Mouse (Mus musculus): ENCODE measurements around the gene Actn4. TPM values are rescaled to one million over a fixed set of nuclear protein-coding genes. Genes with fewer than 3 reads are reported as not detected.
A peak's percentile ranks its signal among the peaks of the same experiment; 100 is the strongest.

The Actn4 gene
- polyA plus RNA-seq, 1 experiment from 2014 or later, result 402 TPM

DNA sequence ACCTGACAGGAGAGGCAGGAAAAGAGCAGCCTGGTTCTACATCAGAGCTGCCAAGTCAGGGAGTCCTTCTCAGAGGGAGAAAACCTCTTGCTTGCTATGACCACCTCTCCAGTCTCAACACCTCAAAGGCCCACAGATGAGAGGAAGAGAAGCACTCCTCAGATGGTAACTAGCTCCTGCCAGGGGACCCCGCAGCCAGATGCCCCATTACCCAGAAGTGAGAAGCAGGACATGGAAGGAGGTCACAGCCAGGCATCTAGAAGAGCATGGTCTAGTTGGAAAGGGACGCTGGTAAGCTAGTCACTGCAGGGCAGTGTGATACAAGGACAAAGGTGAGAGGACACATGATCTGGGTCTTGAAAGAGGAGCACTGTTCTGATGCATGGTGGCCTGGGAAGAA, 28.3 kb downstream of the Actn4 start:
- no peak overlapping the region for H3K9ac ChIP-seq (ENCODE audit: low read depth, low read length)
- 96% methylated on average over 2 of the region's 2 CpGs for WGBS
- H3K4me3 ChIP-seq (ENCODE audit: low read length), result no peak overlapping the region
- peak overlapping the region; percentile 72 for H3K27ac ChIP-seq (ENCODE audit: low read length)
- no peak for ATAC-seq
- H3K36me3 ChIP-seq (ENCODE audit: control insufficient read depth, insufficient read depth, low read length), result peaks cover 2% of the 10 kb centered on the region; the same call in 1 of the 2 replicates
- no peak overlapping the region for H3K4me2 ChIP-seq (ENCODE audit: low read depth, low read length)
- peaks cover 67% of the 10 kb centered on the region for H3K4me1 ChIP-seq (ENCODE audit: control insufficient read depth, insufficient read depth, low read length)
- H3K27me3 ChIP-seq (replicated peaks; ENCODE audit: control insufficient read depth, insufficient read depth, low read length), result no peaks in the 10 kb centered on the region
- H3K9me3 ChIP-seq (ENCODE audit: control insufficient read depth, low read length), result no peaks in the 10 kb centered on the region

DNA sequence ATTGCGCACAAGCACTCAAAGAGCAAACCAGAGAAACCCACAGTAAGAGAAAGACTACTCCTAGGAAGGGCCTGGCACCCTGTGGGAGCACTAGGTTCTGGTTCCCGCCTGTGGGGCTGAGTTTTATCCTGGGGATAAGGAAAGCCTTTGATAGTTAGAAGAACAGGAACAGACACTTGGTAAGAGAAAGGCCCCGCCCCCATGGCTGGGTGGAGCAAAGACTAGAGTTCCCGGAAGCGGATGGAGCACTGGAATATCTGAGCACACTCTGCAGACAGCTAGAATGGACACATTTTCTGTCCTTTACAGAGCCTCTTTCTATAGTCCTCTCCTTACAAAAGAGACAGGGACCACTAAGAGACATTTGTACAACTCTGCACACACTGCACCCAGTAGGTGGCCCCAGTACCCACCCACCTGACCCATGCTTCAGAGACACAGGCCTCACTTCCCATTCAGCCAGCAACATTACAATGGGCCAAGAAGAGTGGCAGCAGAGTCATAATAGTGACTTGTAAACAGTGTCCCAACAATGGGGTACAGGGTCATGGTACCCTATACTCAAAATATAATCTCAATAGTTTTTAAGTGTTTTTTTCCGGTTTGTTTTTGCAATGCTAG, 29.6 kb downstream of the Actn4 start:
- Histone ChIP-seq H3K4me1 (ENCODE audit: control insufficient read depth, insufficient read depth, low read length) (peaks cover 56% of the 10 kb centered on the region), H3K4me2 (ENCODE audit: low read depth, low read length) (no peak overlapping the region), H3K27ac (ENCODE audit: low read length) (peak overlapping the region; percentile 67), H3K9me3 (ENCODE audit: control insufficient read depth, low read length) (no peaks in the 10 kb centered on the region), H3K9ac (ENCODE audit: low read depth, low read length) (peak overlapping the region; percentile 14; the same call in 1 of the 2 replicates), H3K36me3 (ENCODE audit: control insufficient read depth, insufficient read depth, low read length) (no peaks in the 10 kb centered on the region), H3K27me3 (replicated peaks; ENCODE audit: control insufficient read depth, insufficient read depth, low read length) (no peaks in the 10 kb centered on the region), H3K4me3 (ENCODE audit: low read length) (no peak overlapping the region)
- 53% methylated on average over 6 of the region's 6 CpGs for WGBS
- peak; percentile 24; the same call in 1 of the 2 replicates for ATAC-seq

DNA sequence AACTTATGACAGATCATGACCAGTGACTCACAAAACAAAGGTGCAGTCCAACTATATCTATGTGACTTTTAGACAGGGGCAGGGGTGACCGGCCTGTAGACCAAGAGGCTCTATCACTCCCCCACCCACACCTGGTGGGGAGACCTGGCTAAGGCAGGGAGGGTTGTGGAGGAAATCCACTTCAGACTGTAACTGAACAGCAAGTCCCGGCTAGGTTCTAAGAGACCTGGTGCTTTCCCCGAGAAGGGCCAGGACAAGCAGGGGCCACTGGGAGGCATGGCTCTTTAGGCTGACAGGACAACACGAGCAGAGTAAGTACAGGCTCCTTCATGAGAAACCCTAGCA, 30.5 kb downstream of the Actn4 start:
- Histone ChIP-seq H3K4me3 (ENCODE audit: low read length) (no peak overlapping the region), H3K4me1 (ENCODE audit: control insufficient read depth, insufficient read depth, low read length) (peaks cover 52% of the 10 kb centered on the region), H3K9ac (ENCODE audit: low read depth, low read length) (no peak overlapping the region), H3K9me3 (ENCODE audit: control insufficient read depth, low read length) (no peaks in the 10 kb centered on the region), H3K36me3 (ENCODE audit: control insufficient read depth, insufficient read depth, low read length) (no peaks in the 10 kb centered on the region), H3K4me2 (ENCODE audit: low read depth, low read length) (no peak overlapping the region), H3K27ac (ENCODE audit: low read length) (peak overlapping the region; percentile 67), H3K27me3 (replicated peaks; ENCODE audit: control insufficient read depth, insufficient read depth, low read length) (no peaks in the 10 kb centered on the region)
- 59% methylated on average over 4 of the region's 4 CpGs for WGBS
- no peak for ATAC-seq

DNA sequence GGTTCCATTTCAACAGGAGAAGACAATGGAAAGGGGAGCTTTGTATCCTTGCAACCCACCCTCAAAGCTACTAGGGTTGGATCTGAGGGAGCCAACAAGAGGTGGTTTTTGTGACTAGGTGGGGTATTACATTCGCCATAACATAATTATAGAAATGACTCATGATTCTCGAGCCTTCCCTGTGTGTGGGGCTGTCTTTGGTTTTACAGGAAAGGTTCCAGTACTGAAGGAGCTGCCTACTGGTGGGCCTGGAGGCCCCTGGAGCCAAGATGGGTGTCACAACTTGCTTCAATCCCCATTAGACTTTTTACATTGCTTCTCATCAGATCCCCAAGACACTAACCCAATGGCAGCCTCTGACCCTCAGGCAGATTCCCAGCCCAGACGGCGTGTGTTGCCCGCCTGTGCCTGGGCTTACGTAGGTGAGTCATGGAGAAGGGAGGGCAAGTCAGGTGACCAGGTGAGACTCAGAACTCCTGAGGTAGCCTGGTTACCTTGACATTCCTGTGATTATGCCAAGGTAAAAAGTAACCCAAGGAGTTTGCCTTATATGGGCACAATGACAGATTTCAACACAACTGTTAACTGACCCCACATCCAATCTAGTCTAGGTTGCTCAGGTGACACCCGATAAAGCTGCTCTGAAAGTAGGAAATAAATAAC, 31.0 kb downstream of the Actn4 start:
- H3K27me3 ChIP-seq (replicated peaks; ENCODE audit: control insufficient read depth, insufficient read depth, low read length), result no peaks in the 10 kb centered on the region
- peak overlapping the region; percentile 19 for H3K4me2 ChIP-seq (ENCODE audit: low read depth, low read length)
- H3K36me3 ChIP-seq (ENCODE audit: control insufficient read depth, insufficient read depth, low read length), result no peaks in the 10 kb centered on the region
- 64% methylated on average over 7 of the region's 7 CpGs for WGBS
- H3K9ac ChIP-seq (ENCODE audit: low read depth, low read length), result no peak overlapping the region
- no peak overlapping the region for H3K4me3 ChIP-seq (ENCODE audit: low read length)
- peak overlapping the region; percentile 83 for H3K27ac ChIP-seq (ENCODE audit: low read length)
- H3K9me3 ChIP-seq (ENCODE audit: control insufficient read depth, low read length), result no peaks in the 10 kb centered on the region
- peaks cover 52% of the 10 kb centered on the region for H3K4me1 ChIP-seq (ENCODE audit: control insufficient read depth, insufficient read depth, low read length)
- ATAC-seq, result peak; percentile 92

DNA sequence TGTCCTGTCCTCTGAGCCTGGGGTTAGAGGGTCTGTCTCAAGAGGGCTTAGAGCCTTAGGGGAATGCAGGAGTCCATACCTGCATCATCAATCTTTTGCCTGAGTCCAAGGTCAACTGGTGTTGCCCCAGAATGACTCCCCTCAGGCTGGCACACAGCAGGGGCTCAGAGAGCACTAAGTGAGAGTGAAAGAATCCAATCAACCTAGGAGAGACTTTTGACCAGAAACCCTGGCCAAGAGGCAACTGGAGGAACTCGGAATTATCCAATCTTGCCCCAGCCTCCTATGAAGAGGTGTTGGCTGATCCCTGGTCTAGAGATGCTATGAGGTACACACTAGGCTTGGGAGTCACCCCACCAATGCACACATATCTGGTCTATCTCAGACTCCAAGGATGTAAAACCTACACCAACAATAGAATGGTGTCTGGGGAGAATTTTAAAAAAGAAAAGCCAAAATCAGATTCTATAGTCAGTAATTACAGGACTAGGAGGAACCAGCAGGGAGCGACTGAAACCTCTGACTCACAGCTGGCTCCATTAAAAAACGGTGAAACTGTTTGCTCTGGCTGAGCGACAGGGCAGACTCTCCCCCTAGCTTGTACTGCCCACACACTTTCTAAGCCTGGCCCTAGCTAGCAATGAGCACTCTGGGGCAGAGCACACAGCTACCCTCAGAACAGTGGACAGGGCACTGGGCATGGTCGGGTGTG, 31.7 kb downstream of the Actn4 start:
- Histone ChIP-seq H3K27me3 (replicated peaks; ENCODE audit: control insufficient read depth, insufficient read depth, low read length) (no peaks in the 10 kb centered on the region), H3K9me3 (ENCODE audit: control insufficient read depth, low read length) (no peaks in the 10 kb centered on the region), H3K9ac (ENCODE audit: low read depth, low read length) (peak overlapping the region; percentile 44), H3K4me3 (ENCODE audit: low read length) (no peak overlapping the region), H3K4me2 (ENCODE audit: low read depth, low read length) (peak overlapping the region; percentile 19), H3K4me1 (ENCODE audit: control insufficient read depth, insufficient read depth, low read length) (peaks cover 54% of the 10 kb centered on the region), H3K27ac (ENCODE audit: low read length) (peak overlapping the region; percentile 83), H3K36me3 (ENCODE audit: control insufficient read depth, insufficient read depth, low read length) (no peaks in the 10 kb centered on the region)
- WGBS, result 41% methylated on average over 5 of the region's 5 CpGs
- no peak for ATAC-seq

DNA sequence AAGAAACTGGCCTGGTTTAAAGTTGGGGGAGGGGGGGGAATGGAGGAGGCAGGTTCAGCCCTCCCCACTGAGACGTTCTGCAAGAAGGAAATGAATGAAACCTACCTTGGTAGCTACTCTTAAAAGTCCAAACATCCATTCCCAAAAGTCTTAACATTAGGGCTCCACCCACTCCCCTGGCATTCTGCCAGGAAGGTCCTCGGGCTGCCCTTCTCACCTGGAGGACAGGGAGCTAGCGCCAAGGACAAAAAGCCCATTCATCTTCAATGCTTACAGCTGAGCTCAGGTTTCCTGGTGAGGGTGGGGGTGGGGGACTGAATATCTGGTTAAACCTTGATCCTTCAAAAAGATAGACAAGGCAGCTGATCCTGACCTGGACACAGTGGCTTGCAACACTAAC, 32.8 kb downstream of the Actn4 start:
- Histone ChIP-seq H3K4me1 (ENCODE audit: control insufficient read depth, insufficient read depth, low read length) (peaks cover 64% of the 10 kb centered on the region), H3K9me3 (ENCODE audit: control insufficient read depth, low read length) (no peaks in the 10 kb centered on the region), H3K4me3 (ENCODE audit: low read length) (no peak overlapping the region), H3K36me3 (ENCODE audit: control insufficient read depth, insufficient read depth, low read length) (no peaks in the 10 kb centered on the region), H3K27me3 (replicated peaks; ENCODE audit: control insufficient read depth, insufficient read depth, low read length) (no peaks in the 10 kb centered on the region), H3K9ac (ENCODE audit: low read depth, low read length) (no peak overlapping the region), H3K4me2 (ENCODE audit: low read depth, low read length) (0 out of 2 replicates have a peak overlapping the region, but pooled peaks have one; percentile 0), H3K27ac (ENCODE audit: low read length) (peak overlapping the region; percentile 83)
- ATAC-seq, result no peak
- WGBS, result 25% methylated on average over 3 of the region's 3 CpGs

DNA sequence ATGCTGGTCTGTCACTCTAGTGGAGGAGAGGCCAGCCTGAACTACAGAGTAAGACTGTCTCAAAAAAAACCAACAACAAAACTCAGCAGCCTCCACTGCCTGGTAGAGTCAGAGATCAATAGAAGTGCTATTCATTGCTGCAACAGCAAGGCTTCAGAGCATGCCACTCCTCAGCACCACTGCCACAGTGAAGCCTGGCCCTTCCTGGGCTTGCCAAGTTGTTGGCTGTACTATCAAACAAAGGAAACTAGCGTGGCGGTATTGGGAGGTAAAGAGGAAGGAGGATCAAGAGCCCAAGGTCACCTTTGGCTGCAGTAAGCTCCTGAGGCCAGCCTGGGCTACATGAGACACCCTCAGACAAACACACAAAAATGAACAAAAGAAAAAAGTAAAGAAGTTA, 36.0 kb downstream of the Actn4 start:
- peaks cover 77% of the 10 kb centered on the region for H3K4me1 ChIP-seq (ENCODE audit: control insufficient read depth, insufficient read depth, low read length)
- H3K4me3 ChIP-seq (ENCODE audit: low read length), result no peak overlapping the region
- peaks cover 4% of the 10 kb centered on the region; the same call in 1 of the 2 replicates for H3K36me3 ChIP-seq (ENCODE audit: control insufficient read depth, insufficient read depth, low read length)
- no peak for ATAC-seq
- H3K27ac ChIP-seq (ENCODE audit: low read length), result peak overlapping the region; percentile 91
- WGBS, result 40% methylated on average over 2 of the region's 2 CpGs
- H3K27me3 ChIP-seq (replicated peaks; ENCODE audit: control insufficient read depth, insufficient read depth, low read length), result no peaks in the 10 kb centered on the region
- peak overlapping the region; percentile 43; the same call in 1 of the 2 replicates for H3K9ac ChIP-seq (ENCODE audit: low read depth, low read length)
- no peaks in the 10 kb centered on the region for H3K9me3 ChIP-seq (ENCODE audit: control insufficient read depth, low read length)
- no peak overlapping the region for H3K4me2 ChIP-seq (ENCODE audit: low read depth, low read length)

DNA sequence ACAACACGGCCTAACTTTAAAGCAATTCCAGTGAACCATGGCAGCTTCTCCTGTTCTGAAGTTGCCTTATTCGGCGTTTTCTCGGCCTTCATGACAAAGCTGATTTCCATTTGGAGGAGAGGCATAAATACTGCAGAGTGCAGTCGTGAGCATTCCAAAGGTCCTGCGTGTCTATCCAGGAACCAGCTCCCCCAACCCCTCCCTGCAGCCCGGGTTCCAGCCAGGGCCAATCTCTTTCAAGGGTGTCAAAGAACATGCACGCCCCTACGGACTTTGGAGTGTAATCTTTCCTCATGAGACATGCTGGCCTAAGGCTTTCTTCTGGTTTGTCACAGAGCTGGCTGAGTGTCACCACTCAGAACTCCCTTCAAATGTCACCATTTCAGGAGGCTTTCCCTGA, 36.8 kb downstream of the Actn4 start:
- Histone ChIP-seq H3K4me3 (ENCODE audit: low read length) (no peak overlapping the region), H3K27ac (ENCODE audit: low read length) (peak overlapping the region; percentile 91), H3K9me3 (ENCODE audit: control insufficient read depth, low read length) (no peaks in the 10 kb centered on the region), H3K36me3 (ENCODE audit: control insufficient read depth, insufficient read depth, low read length) (peaks cover 4% of the 10 kb centered on the region; the same call in 1 of the 2 replicates), H3K27me3 (replicated peaks; ENCODE audit: control insufficient read depth, insufficient read depth, low read length) (no peaks in the 10 kb centered on the region), H3K4me1 (ENCODE audit: control insufficient read depth, insufficient read depth, low read length) (peaks cover 78% of the 10 kb centered on the region), H3K9ac (ENCODE audit: low read depth, low read length) (peak overlapping the region; percentile 60), H3K4me2 (ENCODE audit: low read depth, low read length) (peak overlapping the region; percentile 35)
- peak; percentile 94 for ATAC-seq
- WGBS, result 17% methylated on average over 9 of the region's 9 CpGs

DNA sequence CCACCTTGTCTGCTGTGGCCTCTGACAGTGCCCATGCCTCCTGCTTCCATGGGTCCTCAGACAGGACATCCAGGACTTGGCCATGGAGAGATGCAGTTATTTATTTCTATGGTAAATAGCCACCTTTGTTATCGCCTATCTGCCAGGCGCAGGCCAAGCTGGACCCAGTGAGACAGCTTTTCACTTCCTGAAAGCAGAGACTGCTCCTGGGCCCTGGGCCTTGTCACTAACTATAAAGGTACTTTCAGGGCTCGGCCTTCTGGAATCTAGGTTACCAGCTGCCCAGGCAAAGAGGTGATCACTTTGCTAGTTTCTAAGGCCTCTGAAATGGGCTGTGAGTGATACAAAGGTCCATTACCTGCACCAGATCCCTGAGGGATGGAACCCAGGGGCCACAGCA, 37.3 kb downstream of the Actn4 start:
- 45% methylated on average over 3 of the region's 3 CpGs for WGBS
- Histone ChIP-seq H3K27ac (ENCODE audit: low read length) (peak overlapping the region; percentile 91), H3K4me1 (ENCODE audit: control insufficient read depth, insufficient read depth, low read length) (peaks cover 78% of the 10 kb centered on the region), H3K36me3 (ENCODE audit: control insufficient read depth, insufficient read depth, low read length) (peaks cover 4% of the 10 kb centered on the region; the same call in 1 of the 2 replicates), H3K9ac (ENCODE audit: low read depth, low read length) (peak overlapping the region; percentile 60), H3K27me3 (replicated peaks; ENCODE audit: control insufficient read depth, insufficient read depth, low read length) (no peaks in the 10 kb centered on the region), H3K9me3 (ENCODE audit: control insufficient read depth, low read length) (no peaks in the 10 kb centered on the region), H3K4me3 (ENCODE audit: low read length) (peak overlapping the region; percentile 18), H3K4me2 (ENCODE audit: low read depth, low read length) (peak overlapping the region; percentile 35)
- ATAC-seq, result peak; percentile 14
